Mouse (Mus musculus): Measurements from ENCODE around the gene Nipsnap3a.

GRCm38 (mm10) chr4:53045807-53046206 lies 56.7 kb downstream of the Nipsnap3a start:
- TF ChIP-seq CTCF (IDR thresholded peaks at IDR 0.05; ENCODE audit: extremely low read depth, insufficient read depth, insufficient read length, insufficient replicate concordance) = no peak
- no peak for TF ChIP-seq POLR2A (IDR thresholded peaks at IDR 0.05; ENCODE audit: low read depth, low read length)

Data from spleen, adult 2 months (tissue).